Mouse (Mus musculus) heart, adult 11 months (tissue): ENCODE results near the gene Pam.
"Not testable (repeated sequence)": the region's sequence is repeated elsewhere in the genome, so short reads cannot be mapped to it uniquely, and the experiment has no call there.

Source experiments
- DNase-seq: peaks from one replicate; pipeline ENCODE4 v3.0.0; 2022

Gene Pam

GRCm38 (mm10) chr1:97960124-97960523, 135.3 kb downstream of the Pam start:
- DNase-seq: no peak

GRCm38 (mm10) chr1:97958759-97959158, 136.7 kb downstream of the Pam start:
- no peak for DNase-seq

- DNase-seq: not testable (repeated sequence)
Observed at GRCm38 (mm10) chr1:97949258-97949657, 146.2 kb downstream of the Pam start.

DNA sequence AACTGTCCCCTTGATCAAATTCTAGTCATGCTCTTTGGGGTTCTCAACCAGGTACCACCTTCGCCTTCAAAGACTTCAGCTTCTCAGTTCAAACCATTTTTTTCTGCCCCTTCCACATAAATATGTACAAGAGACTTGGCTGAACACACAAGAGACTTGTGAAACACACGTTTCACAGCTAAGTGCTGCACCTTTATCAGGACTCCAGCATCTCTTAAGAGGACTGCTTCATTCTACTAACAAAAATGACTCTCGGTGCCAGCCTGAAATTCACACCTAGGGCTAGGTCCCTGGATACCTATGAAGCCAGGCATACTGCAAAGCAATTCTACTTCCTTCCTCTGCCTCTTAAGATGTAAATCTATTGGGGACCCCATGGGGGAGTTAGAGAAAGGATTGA, 148.3 kb downstream of the Pam start:
- no peak for DNase-seq

DNA sequence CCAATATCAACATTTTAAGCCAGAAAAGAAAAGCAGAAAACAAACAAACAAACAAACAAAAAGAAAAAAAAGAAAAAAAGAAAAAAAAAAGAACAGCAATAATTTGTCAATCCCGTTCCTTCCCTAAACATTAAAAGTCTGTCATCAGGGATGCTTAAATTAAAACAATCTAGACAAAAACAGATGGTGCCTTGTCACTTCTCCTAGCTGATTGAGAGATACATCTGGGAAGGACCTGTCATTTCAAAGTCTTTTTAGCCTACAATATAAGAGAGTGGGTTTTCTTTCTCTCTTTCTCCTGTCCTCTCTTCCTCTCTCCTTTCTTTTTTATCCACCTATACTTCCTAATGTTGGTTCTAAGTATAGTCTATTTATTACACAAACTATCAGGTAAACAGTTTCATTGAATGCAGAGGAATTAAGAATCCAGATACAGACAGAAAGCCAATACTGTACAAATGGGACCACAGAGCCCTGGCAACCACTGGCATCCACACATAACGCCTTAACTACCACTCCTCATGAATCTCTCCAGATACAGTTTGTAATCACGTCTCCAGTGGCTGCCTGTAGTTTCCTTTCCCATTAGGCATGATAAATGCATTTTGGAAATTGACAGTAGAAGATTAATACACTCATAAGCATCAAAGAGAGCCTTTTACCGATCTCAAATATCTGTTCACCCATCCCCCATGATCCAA, 151.4 kb downstream of the Pam start:
- DNase-seq: no peak

- no peak for DNase-seq
Observed at GRCm38 (mm10) chr1:97943402-97943801, 152.0 kb downstream of the Pam start.

DNA sequence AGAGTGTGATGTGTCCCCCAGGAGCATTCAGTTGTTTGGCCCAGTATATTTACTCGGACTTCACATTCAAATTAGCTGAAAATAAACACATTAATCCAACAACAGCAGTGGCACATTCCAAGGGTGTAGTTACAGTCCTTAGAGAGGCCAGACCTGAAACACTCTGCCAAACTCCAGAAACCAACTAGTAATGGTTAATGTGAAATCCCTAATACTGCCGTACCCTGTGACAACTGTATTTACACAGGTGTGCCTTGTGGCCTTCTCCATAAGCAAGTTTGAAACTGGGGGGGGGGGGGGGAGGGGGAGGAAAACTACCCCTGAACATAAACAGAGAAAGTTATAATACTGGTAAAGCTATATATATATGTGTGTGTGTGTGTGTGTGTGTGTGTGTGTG, 152.5 kb downstream of the Pam start:
- DNase-seq: no peak

- DNase-seq: no peak
Observed at GRCm38 (mm10) chr1:97938586-97938985, 156.9 kb downstream of the Pam start.

DNA sequence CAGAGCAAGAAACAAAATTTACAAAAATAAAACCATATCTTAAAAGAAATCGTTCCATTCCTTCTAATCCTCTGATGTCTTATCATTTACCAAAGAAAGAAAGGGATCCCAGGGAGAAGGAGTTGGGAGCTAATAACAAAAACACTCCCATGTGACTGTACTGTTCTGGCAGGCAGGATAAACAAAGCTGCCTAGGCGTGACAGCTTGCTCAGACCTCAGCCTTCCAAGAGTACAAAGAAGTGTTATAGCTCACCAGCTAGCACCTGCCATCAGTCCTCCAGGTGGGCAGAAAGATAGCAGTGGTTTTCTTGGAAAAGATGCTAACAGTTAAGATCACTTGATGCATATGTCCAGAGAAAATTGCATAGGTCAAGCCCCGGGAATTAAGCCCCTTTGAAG, 157.4 kb downstream of the Pam start:
- no peak for DNase-seq

GRCm38 (mm10) chr1:97934940-97935339, 160.5 kb downstream of the Pam start:
- DNase-seq: no peak

DNA sequence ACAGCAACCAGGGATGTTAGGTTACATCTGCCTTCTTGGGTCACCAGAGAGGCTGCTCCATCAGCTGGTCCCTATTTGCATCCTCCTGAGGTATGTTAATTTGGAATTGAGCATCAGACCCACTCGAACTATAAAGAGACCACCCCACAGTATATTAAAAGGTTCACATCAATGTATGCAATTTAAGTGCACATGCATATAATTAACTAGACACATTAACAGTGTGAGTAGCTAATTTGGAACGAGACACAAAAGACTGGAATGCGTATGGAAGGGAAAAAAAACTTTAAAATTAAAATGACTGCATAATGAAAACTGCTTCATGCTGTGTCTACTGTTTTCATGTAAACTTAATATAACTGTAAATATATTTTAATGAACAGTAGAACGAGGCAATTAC, 164.2 kb downstream of the Pam start:
- DNase-seq: no peak

- DNase-seq: no peak
Observed at GRCm38 (mm10) chr1:97929415-97930028, 165.9 kb downstream of the Pam start.

DNA sequence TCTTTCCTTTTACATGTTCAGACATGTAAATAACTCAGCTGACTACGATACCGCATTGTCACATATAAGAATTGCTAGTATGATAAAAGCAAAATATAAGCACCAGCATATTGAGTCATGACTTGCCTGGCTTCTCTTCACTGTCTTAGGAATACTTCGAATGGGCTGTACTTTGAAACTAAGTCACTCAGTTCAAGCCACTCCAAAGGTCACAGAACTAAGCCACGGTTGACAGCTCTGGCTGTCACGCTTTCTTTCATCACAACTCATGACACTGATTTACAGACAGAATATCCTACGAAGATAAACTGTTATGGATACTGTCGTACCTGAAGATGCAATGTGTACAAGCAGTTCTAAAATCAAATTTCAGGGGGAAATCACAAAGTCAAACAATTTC, 168.7 kb downstream of the Pam start:
- DNase-seq: no peak

DNA sequence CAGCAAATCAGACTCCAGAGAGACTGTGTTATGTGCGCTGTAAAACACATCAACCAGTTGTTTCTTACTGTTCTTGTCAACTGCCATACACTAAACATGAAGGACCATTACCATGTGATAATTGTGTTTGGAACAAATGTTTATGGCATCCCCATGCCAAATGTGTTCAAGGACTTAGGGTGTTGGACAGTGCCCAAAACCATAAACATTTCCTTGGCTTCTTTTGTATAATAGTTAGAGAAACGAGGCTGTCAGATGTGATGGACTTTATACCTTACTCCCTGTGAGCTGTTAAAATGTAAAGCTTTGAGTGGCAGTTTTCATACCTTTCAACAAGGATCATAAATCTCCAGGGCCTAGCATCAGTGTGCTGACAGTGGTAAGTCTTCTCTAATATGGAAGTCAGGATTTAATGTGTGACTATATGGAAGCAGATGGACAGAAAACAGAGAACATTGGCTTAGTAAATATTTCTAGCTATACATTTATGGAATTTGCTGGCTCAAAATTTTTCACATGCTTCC, 169.4 kb downstream of the Pam start:
- DNase-seq: no peak

DNA sequence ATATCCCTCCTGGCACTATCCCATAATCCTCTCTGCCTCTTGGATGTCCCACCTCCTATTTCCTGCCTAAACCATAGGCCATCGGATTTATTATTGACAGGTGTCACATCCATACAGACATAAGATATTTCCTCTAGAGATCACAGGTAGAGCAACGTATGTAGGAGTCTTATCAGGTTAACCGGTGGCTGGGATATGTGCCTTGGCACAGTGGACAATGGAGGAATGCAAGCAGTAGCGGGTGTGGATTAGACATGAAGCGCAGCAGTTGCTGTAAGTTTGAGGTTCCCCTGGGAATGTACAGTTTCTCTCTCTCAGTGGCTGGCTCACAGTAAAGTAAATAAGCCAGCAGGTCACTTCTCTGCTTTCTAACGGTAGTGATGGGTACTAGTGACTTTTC, 173.1 kb downstream of the Pam start:
- DNase-seq: peak; percentile 88

GRCm38 (mm10) chr1:97921886-97922285, 173.6 kb downstream of the Pam start:
- no peak for DNase-seq

DNA sequence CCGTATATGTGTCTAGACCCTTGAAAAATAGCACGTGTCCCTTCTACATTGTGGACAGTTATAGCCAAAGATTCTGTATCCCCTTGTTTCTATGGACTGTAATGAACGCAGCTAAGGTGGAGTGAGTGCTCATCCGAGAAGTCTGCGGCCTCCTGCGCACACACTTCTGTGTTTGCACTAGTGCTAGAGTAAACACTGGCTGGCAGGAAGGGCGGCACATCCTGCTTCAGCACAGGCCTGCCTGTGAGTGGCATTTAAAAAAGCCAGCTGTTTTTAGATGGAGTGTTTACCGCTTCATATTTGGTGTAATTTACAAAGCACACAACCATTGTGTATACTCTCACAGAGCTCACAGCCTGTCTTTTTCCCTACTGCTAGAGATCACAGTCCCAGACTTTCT, 177.0 kb downstream of the Pam start:
- DNase-seq: peak; percentile 94

DNA sequence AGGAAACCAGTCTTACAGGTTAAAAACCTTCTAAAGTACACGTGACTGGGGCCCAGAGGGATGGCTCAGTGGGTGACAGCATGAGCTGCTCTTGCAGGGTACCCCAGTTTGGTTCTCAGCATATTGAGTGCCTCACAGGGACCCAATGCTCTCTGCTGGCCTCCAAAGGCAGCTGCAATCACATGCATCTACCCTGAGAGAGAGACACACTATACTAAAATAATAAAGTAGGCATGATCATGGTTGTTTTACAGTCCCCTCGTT, 178.5 kb downstream of the Pam start:
- DNase-seq: peak; percentile 83

GRCm38 (mm10) chr1:97916218-97916970, 179.1 kb downstream of the Pam start:
- peak; percentile 85 for DNase-seq

DNA sequence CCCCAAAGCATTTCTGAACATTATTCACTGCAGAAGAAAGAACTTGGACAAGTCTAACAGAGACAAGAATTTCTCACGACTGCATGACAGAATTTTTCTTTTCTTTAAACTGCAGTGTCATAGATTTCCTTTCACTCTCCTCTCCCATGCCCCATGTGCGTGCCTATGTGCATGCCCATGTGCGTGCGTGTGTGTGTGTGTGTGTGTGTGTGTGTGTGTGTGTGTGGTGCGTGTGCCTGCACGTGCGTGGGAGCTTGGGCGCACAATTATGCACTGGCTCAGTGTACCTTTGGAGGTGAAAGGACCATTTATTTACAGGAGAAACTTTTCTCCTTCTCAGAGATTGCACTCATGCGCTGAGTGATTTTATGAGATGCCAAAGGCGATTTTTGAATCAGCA, 179.7 kb downstream of the Pam start:
- peak; percentile 39 for DNase-seq

DNA sequence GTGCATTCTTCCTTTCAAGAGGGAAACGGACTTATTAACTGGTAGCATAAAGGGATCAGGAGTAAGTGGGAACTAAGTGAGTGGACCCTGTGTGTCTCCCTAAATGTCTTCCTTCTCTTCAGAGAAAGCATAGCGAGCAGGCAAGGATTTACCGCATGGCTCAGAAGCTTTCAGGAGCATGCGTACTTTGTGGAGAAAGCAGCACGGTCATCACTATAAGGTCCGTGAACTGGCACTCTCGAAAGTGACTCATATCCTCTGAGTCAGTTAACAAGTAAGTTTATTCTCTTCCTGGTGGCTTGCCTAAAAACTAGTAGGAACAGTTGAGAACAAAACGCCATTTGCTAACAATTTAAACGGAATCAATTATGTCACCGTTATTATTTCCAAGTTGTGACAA, 184.6 kb downstream of the Pam start:
- DNase-seq: peak; percentile 92

- DNase-seq: peak; percentile 85
Observed at GRCm38 (mm10) chr1:97909561-97909960, 185.9 kb downstream of the Pam start.

GRCm38 (mm10) chr1:97908736-97909135, 186.7 kb downstream of the Pam start:
- peak; percentile 55 for DNase-seq

DNA sequence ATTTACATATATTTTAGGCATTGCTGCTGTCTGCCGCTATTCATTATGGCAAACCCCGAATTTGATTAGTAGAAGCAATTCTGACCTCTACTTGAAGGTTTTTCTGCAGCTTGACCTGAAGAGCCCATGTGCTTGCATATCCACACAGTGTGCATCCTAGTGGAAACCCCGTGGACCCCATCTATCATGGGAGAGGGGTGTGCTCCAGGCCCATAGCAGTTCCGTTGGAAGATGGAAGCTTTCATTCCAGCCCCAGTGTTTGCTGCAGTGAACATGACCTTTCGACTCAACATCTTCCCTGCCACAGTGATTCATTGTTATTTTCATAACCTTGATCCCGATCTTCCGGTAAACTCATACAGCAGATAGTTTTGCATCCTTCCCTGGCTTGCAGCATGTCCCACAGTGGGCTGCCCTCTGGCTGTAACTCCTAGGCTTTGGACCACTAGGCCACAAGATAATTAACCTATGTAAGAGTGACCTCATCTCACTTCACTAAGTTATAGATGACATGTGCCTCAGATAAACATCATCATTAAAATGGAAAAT, 191.5 kb downstream of the Pam start:
- DNase-seq: peak; percentile 43
